Mouse (Mus musculus) testis, adult 2 months (tissue): ENCODE results near the gene Cpd. TPM values are rescaled to one million over a fixed set of nuclear protein-coding genes. Genes with fewer than 3 reads are reported as not detected.

Experiments
- H3K27ac ChIP-seq: fragments of 200-500 bp; 2 replicates; pipeline ENCODE4 v1.5.1; 2012; ENCODE audit warnings: low read depth, low read length; ENCODE audit not compliant: control insufficient read depth, insufficient read depth
- H3K27me3 ChIP-seq: fragments of 200-500 bp; 2 replicates; pipeline ENCODE4 v1.6.1; 2012; ENCODE audit warnings: mild to moderate bottlenecking, low read length, moderate library complexity; ENCODE audit not compliant: control insufficient read depth, insufficient read depth
- H3K36me3 ChIP-seq: fragments of 200-500 bp; 2 replicates; pipeline ENCODE4 v1.6.1; 2012; ENCODE audit warnings: mild to moderate bottlenecking, low read length; ENCODE audit not compliant: control insufficient read depth, insufficient read depth
- H3K4me1 ChIP-seq: fragments of 200-500 bp; 2 replicates; pipeline ENCODE4 v1.6.1; 2012; ENCODE audit warnings: low read length; ENCODE audit not compliant: control insufficient read depth, insufficient read depth
- H3K4me3 ChIP-seq: fragments of 200-500 bp; 2 replicates; pipeline ENCODE4 v1.5.1; 2012; ENCODE audit warnings: low read depth, mild to moderate bottlenecking, low read length, moderate library complexity, mixed read lengths; ENCODE audit not compliant: control insufficient read depth
- CTCF ChIP-seq: fragments of 200-500 bp; IDR thresholded peaks from 2 replicates; pipeline ENCODE4 v1.5.1; 2012; ENCODE audit warnings: low read depth, mild to moderate bottlenecking, inconsistent platforms, low read length, moderate library complexity; ENCODE audit not compliant: control insufficient read depth, insufficient read depth, insufficient replicate concordance
- POLR2A ChIP-seq: fragments of 200-500 bp; IDR thresholded peaks from 2 replicates; pipeline ENCODE4 v1.6.1; 2012; ENCODE audit warnings: low read depth, mild to moderate bottlenecking, inconsistent platforms, low read length, moderate library complexity; ENCODE audit not compliant: control insufficient read depth
- polyA plus RNA-seq: library from polyadenylated mRNA; depleted of rRNA; stranded (reverse); fragments of >200 nt; gene quantifications from 2 replicates; pipeline ENCODE4 v1.2.3, GENCODE M21; 2012

Cpd gene
- polyA plus RNA-seq, 1 experiment: 10.4 TPM

DNA sequence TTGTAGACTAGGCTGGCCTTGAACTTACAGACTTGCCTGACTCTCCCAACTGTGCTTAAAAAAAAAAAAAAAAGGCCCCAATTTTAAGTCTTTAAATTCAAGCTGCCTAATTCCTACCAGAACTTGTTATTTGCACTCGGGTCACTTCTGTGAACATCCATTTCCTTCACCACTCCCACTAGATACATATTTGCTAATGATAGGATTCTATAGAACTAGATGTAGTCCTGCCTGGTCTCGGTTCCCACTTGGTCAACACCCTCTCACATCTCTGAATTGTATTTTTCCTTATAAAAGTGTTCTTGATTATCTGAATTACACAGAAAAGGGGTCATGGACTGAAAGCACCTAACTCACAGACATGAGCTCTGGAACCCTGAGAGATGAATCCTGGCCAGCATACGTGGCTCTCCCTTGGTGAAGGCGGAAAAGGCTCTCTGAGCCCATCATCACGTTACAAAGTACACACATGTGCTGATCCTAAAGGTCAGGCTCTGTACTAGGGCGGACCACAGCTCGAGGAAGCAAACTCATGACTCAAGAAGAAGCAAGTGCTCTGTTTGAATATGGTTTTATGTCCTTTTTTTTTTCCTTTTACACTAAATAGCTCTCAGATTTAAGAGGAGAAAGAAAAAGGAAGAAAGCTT is 22.5 kb downstream of the Cpd start:
- Histone ChIP-seq H3K4me3 (no peak overlapping the region), H3K4me1 (no peaks in the 10 kb centered on the region), H3K36me3 (no peaks in the 10 kb centered on the region; the same call in 1 of the 2 replicates), H3K27ac (no peak overlapping the region), H3K27me3 (no peaks in the 10 kb centered on the region)
- no peak for TF ChIP-seq CTCF
- no peak for TF ChIP-seq POLR2A

- H3K4me3 ChIP-seq: no peak overlapping the region
- H3K4me1 ChIP-seq: no peaks in the 10 kb centered on the region
- no peak overlapping the region for H3K27ac ChIP-seq
- no peaks in the 10 kb centered on the region; the same call in 1 of the 2 replicates for H3K36me3 ChIP-seq
- TF ChIP-seq POLR2A (no peak), CTCF (no peak)
- no peaks in the 10 kb centered on the region for H3K27me3 ChIP-seq
These were observed 23.2 kb downstream of the Cpd start for GRCm38 (mm10) chr11:76823641-76824040.

- no peaks in the 10 kb centered on the region for H3K36me3 ChIP-seq
- H3K27me3 ChIP-seq: no peaks in the 10 kb centered on the region
- no peaks in the 10 kb centered on the region for H3K4me1 ChIP-seq
- no peak overlapping the region for H3K27ac ChIP-seq
- no peak overlapping the region for H3K4me3 ChIP-seq
- TF ChIP-seq CTCF (no peak), POLR2A (no peak)
These were observed 25.5 kb downstream of the Cpd start for GRCm38 (mm10) chr11:76821353-76821752.

GRCm38 (mm10) chr11:76817664-76818063 is 29.2 kb downstream of the Cpd start:
- Histone ChIP-seq H3K27ac (no peak overlapping the region), H3K36me3 (no peaks in the 10 kb centered on the region), H3K4me3 (no peak overlapping the region), H3K4me1 (no peaks in the 10 kb centered on the region), H3K27me3 (no peaks in the 10 kb centered on the region)
- TF ChIP-seq CTCF: no peak
- TF ChIP-seq POLR2A: no peak

GRCm38 (mm10) chr11:76810706-76811495 is 35.9 kb downstream of the Cpd start:
- Histone ChIP-seq H3K27me3 (no peaks in the 10 kb centered on the region), H3K27ac (no peak overlapping the region), H3K36me3 (peaks cover 1% of the 10 kb centered on the region), H3K4me3 (no peak overlapping the region), H3K4me1 (no peaks in the 10 kb centered on the region)
- no peak for TF ChIP-seq POLR2A
- no peak for TF ChIP-seq CTCF

GRCm38 (mm10) chr11:76809450-76809849 is 37.4 kb downstream of the Cpd start:
- TF ChIP-seq POLR2A: no peak
- TF ChIP-seq CTCF: no peak
- no peak overlapping the region for H3K27ac ChIP-seq
- H3K4me1 ChIP-seq: no peaks in the 10 kb centered on the region
- peaks cover 4% of the 10 kb centered on the region for H3K36me3 ChIP-seq
- no peaks in the 10 kb centered on the region for H3K27me3 ChIP-seq
- H3K4me3 ChIP-seq: no peak overlapping the region

DNA sequence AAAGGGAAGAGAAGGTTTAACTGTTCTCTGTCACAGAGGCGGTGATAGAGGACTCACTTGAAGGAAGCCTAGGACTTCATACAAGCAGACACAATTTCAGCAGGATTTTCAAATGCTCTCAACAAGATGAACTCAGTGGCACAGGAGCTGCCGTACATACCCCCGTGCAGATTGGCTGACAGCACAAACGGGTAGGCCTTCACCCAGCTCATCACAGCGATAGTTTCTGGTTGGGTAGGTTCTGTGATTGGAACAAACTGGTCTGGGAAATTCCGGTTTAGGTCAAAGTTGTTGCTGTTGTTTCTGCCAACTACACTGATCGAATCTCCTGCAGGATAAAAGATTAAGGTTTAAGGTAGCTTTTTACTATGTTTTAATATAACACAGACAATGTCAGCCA is 38.3 kb downstream of the Cpd start:
- no peaks in the 10 kb centered on the region for H3K4me1 ChIP-seq
- H3K36me3 ChIP-seq: peaks cover 4% of the 10 kb centered on the region

More for the DNA sequence above, 38.3 kb downstream of the Cpd start:
- no peak overlapping the region for H3K4me3 ChIP-seq
- TF ChIP-seq POLR2A (no peak), CTCF (no peak)
- H3K27me3 ChIP-seq: no peaks in the 10 kb centered on the region
- no peak overlapping the region for H3K27ac ChIP-seq
